Mouse (Mus musculus): ENCODE measurements at regions not wholly inside any gene's neighbourhood (a gene's known extent, or its start where the extent isn't known, plus 50 kb on each side); places are given as distances from the start of the nearest gene placed in this dataset.

GRCm38 (mm10) chrX:164589874-164590273, 83.7 kb downstream of the Asb9 start:
- intact Hi-C loops (cut with DNase I) = no loop called here

More at GRCm38 (mm10) chrX:164589874-164590273, 83.7 kb downstream of the Asb9 start:
- DNase-seq = peak; percentile 1 to 39
